Mouse (Mus musculus) mouse trophoblast stem cell (cell line): ENCODE data around the gene Fam3b.

Experiments
- in situ Hi-C, 2 experiments: fragments of 300-500 bp; cut with MseI, MboI; formaldehyde crosslinking; loops; 2 replicates in 1 of 2; 3 replicates in 1 of 2; pipeline ENCODE4 v1.15.1; 2025

Fam3b gene

DNA sequence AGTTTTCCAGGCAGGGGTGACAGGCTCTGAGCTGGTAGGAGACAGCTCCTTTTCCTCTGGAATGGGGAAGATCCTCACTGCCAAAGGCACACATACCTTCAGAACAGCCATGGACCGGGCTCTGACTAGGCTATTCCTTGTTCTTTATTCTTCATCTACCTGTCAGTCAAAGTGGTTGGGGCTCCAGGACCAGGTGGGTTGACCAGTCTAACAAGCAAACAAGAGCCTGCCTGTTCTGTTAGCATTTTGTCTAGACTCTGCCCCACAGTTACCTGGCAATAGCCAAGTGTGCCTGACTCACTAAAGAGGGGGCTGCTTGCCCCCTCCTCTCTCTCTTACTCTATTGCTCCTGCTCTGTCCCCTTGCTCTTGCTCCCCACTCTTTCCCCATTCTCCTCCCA is 22.2 kb downstream of the Fam3b start:
- in situ Hi-C loops: no loop called here

DNA sequence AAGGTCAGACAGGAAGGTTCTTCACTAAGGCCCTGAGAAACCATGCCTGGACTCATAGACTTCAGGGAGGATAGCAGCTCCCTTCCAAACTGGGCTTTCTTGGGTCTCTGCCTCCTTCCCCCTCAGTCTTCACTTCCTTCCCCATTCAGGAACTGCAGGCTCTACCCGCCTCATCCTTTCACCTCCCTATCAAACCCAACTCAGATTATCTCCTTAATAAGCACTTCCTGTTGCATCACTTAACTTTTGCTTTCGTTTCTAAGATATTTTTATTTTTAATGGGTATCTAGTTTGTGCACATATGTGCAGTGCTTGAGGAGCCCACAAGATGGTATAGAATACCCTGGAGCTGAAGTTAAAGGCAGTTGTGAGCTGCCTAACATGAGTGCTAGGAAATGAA is 36.0 kb downstream of the Fam3b start:
- in situ Hi-C loops: no loop called here

DNA sequence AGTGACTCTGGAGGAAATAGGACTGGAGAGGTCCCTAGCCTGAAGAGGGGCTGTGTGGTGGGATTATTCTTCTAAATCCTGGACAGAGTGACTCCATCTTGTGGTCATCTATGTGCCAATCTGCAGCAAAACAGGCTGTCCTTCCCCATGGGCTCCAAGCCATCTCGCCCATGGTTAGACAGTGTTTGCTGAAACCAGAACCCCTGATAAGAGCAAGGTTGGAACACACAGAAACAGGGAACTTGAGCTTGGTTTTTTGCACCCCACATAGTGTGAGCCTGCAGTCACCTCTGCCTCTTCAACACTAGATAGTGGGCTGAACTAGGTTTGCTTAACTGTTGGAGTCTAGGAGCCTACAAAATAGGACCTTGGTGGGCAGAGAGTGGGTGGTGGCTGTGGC is 38.1 kb downstream of the Fam3b start:
- in situ Hi-C loops: no loop called here

DNA sequence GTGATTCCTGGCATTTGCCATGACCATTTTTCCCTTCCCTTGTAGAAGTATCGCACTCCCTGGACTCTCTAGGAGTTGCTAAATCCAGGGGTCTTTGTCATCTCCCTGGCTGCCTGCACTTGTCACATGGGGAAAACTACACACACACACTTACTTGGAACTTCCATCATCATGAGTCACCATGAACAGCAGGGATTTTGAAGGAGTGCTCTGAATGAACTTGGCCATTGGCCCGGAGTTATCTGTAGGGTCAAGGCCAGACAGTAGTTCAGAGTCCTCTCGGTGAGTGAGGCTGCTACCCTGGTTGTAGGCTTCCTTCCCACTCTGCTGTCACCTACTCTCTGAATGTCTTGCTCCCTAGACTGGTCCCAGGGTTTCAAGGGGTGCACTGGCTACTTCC is 39.0 kb downstream of the Fam3b start:
- in situ Hi-C loops: no loop called here

DNA sequence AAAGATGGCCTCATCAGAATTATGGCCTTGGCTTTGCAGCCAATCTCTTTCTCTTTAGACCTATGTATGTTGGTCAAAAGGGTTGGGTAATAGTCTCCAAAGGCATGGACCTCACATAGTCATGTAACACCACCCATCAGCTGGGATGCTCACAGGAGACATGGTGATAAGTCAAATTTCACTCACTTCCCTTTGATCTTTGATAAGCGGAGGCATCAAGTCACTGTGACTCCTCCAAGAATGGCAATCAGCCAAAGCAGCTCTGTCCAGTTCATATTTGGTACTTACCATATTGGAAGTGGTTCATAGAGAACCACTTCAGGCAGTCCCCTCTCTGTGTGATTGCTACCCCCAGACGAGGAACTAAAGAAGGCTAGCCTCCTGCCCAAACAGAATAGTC is 39.9 kb downstream of the Fam3b start:
- in situ Hi-C loops: no loop called here

DNA sequence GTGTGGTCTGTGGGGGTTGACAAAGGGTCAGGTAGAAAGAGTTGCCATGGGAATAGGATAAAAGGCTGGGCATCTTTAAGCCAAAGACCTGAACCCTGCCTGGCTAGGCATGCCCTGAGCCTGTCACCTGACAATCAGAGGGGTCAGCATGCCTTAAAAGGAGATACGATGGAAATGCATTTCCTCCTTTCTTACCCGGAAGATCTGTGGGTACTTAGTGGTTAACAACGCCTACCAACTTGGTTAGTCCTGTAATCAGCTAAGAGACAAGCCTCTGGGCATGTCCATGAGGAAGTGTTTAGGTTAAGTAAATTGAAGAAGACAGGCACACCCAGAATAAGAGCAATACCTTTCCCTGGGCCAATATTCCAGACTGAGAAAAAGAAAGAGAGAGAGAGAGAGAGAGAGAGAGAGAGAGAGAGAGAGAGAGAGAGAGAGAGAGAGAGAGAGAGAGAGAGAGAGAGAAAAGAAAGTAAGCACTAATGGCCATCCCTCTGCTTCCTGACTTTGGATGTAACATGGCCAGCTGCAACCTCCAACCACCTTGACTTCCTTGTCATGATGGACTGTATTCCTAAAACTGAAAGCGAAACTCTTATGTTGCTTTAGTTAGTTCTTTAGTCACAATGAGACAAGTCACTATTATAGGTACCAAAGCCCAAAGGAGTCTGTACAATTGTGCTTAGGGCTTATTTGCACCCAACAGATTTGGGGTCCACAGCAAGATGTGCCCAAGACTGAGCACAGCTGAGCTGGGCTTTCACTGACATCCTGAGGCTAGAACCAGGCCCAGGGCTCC is 46.4 kb downstream of the Fam3b start:
- in situ Hi-C loops: no loop called here

DNA sequence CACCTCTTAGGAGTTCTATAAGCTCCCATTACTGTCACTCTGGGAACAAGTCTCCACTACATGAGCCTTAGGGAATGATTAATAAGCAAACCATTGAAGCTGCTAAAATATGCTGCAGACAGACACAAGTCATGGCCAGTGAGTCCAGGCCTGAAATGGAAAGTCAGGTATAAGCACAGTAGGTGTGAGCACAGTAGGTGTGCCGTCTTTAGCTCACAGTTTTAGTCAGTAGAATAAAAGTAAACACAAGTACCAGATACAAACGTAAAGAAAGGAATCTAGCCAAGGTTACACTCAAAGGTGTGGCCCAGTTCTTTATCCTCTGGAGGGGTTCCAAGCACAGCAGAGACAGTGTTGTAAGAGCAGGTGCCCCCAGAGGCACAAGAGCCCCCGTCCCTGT is 47.1 kb downstream of the Fam3b start:
- in situ Hi-C loops: no loop called here

DNA sequence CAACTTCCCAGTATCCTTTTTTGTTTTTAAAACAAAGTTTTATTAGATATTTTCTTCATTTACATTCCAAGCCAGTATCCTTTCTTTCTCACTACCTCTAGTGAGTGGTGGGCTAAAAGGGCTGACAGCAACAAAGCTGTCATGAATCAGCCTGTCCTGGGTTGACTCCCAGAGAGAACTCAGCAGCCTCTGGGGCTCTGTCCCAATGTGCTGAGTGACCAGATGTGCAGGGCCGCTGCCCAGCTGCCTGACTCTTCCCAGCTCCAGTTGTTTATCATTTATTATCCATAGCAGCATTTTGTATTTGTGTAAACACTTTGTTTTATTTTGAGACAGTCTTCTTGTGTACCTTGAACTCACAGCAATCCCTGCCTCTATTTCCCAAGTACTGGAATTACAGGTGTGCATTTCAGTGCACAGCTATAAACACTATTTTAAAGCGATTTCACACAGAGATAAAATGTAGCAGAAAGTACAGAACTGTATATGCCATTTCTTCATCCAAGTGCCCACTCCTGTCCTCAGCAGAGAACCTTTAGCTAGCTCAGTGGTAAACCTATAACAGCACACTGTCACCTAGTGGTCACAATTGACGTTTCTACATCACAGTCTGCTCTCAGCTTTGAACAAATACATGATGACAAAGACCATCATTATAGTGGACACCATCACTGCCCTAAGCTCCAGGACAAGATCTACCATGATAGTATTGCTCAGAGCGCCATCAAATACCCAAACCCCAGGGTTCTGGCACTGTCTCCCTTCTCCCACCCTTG is 48.2 kb downstream of the Fam3b start:
- in situ Hi-C loops: no loop called here

DNA sequence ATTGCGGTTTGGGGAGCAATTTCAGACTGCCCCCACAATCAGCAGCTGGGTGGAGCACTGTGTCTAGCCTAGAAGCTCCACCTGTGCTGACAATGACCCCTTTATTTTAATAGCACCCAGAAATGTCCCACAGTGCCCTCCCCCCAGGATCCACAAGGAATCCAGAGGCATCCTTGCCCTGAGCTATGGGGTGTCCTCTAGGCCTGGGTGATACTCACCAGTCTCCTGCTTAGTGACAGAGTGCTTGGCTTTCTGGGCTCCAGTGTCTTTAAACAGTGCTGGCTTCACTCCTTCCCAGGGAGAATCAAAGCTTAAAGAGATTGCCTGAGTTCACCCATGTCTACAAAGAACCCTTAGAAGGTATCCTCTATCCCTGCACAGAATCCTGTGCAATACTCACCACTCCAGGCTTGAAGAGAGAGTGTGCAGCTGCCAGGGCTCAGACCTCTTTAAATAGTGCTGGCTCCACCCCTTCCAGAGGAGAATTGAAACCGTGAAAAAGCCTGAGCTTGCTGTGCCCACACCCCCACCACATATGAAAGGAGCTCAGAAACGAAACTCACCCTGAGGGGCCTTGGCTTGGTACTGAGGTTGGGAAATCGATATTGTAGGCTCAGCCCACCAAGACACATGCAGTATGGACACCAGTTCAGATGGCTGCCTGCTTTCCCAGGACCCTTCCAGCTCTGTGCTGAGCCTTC is 52.0 kb downstream of the Fam3b start, which contains the start of gene Mx1:
Mx1 (minus strand) TSS at position 427 of the 701 bp plus-strand sequence.
- in situ Hi-C loops: no loop called here

DNA sequence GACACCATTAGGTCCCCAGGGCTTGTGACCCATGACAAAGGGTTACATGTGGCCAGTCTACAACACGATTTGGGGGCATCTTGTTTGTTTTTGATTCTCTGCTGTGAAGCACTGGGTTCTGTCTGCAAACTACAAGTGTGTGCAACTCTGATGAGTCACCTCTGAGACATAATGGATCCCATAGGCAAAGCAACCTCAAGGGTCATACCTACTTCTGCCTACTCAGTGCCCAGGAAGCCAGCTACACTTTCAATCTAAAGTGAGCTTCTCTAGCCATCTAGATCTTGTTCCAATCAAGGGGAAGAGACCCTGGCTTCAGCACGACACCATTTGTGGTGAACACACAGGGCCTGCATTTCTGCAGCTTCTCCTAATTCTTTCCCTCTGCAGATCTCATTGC is 53.3 kb downstream of the Fam3b start:
- in situ Hi-C loops: no loop called here

DNA sequence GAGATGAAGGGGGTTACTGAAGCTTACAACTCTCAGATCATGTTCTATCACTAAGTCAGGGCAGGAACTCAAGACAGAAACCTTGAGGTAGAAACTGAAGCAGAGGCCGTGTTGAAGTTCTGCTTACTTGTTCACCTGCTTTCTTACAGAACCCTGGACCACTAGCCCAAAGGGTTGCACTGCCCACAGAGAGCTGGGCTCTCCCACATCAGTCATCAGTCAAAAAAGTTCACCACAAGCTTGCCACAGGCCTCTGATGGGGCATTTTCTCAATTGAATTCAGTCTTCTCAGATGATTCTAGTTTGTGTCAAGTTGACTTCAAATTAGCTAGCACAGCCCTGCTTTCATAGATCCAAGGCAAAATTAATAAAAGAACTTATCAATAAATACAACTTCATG is 54.8 kb downstream of the Fam3b start:
- in situ Hi-C loops: no loop called here

DNA sequence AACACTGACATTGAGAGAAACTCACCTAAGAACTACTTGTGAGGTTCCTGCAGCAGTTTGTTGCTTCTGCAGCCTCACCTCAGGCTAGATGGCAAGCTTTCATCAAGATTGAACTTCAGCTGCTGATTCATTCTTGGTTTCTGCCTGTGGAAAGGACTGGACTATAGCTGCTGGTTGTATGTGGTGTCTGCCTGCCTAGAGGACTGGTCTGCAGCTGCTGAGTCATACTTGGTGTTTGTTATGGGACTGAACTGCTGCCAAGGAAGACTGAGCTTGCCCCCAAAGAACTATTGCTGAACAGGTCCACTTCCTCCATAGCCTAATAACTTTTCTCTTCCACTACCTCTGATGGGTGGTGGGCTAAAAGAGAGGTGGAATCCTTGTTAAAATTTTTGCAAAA is 67.2 kb downstream of the Fam3b start:
- in situ Hi-C loops: no loop called here

DNA sequence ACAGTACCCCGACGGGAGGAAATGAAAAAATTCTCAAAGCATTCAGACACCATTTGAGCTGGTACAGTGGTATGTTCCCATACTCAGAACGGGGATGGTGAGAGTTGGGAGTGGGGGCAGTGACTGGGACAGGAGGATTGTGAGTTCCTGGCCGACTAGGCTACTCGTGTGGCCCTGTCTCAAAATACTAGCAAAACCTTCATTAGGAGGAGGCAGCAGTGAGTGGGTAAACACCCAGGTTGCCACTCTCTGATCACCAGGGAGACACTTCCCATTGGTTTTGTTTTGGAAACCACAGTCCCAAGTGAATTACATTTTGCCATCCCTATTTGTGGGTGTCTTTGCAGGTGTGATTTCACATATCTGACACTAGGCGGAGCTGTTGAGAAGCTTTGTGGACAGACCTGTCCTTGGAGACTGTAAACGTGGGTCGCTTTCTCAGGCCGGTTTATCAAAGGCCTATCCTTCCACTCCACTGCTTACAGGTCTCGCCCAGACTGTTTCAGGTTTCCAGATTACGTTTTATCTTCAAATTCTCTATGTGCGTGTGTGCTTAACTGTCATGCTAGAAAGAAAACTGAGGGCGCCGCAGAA is 70.8 kb downstream of the Fam3b start:
- in situ Hi-C loops: no loop called here

DNA sequence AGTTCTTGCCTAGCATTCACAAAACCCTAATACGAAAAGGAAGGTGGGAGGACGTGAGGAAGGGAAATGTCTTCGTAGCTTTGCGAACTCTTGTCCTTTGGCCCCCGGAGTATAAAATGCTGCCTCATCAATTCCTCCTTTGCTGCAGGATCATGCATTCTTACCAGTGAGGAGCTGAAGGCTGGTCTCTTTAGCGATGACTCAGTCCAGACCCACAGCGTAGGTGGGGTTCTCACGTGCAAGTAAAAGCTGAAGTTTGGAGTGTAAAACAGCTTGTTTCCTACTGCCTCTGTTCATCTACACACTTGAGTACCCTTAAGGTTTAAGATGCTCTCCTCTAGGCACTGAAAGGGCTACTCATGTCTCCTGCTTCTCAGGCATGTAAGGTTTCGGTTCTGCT is 72.6 kb downstream of the Fam3b start:
- in situ Hi-C loops: no loop called here

DNA sequence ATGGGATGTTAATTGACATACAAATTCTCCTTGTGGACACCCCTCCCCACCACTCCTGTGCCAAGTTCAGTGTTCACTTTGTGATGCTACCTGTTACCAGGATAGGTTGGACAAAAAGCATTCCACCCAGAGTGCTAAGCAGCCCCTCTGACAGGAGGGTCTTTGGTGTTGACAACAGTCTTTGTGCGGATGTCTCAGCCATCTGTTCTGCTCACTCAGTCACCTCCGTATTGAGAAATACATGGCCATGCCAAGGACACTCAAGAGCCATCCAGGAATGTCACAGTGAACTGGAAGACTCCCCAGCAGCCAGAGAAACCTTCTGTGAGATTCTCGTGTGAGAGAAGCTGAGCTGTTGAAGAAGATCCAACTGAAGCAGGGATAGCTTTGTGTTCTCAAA is 76.4 kb downstream of the Fam3b start:
- in situ Hi-C loops: loop anchor here in 1 of 2 experiments (10.0 kb wide), 1 partner anchor 123 kb away; no protein-coding TSS in a partner anchor

DNA sequence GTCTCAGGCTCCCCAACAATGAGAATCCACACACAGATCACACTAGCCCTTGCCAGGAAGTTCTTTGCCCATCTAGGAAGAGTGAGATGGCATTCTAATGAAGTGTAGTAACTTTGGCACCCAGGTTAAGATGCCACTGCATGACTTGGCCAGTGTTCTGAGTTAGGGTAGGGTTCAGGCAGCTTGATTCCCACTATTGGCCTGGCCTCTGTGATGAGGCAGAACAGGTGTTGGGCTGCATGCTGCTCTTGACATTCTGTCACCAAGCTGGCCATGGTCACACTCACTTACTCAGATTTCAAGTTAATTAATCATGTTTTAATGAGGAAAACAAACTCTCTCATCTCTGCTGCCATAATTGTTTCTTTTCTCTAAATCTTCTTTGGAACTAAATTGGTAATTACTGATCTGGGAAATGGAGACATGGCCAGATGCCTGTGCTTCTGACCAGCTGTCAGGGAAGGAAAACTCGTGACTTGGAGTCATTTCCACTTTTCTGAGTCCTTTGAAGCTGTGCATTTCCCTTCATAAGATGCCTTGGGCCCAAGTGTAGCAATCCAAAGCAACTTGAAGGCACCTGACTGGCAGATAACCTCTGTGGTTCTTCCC is 77.1 kb downstream of the Fam3b start:
- in situ Hi-C loops: loop anchor here in 1 of 2 experiments (10.0 kb wide), 1 partner anchor 123 kb away; no protein-coding TSS in a partner anchor

DNA sequence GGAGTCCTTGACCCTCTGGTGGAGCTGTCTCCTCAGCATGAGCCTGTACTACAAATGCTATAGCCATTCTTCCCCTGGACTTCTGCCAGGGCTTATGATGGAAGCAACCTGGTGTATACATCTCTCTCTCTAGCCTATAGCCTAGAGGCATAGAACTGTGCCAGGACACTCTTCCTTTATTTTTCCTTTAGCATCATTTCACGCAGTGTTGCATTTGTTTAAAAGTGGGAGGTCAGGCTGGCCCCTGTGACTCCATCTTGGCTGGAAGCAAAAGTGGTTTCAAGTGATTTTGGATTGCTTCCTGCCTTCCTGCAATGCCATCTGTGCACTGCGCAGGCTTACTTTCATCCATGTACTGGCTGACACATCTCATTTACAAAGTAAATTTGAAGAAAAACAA is 80.4 kb downstream of the Fam3b start:
- in situ Hi-C loops: loop anchor here in 1 of 2 experiments (10.0 kb wide), 1 partner anchor 119 kb away; no protein-coding TSS in a partner anchor

DNA sequence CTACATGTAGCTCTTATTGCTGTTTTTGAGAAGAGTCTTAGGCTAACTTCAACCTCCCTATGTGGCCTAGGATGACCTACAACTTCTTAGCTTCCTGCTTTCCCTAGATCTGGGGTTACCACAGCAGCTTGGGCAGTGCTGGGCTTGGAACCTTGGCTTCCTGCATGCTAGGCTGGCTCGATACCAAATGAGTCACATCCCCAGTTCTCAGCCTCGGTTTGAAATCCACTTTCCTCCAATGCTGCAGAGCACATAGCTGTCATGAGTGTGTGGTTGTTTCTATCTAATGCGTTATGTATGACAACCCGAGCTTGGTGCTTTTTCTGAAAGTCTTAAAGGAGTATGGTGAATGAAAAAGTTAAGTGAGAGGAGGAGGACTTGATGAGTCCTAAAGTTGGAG is 83.3 kb downstream of the Fam3b start:
- in situ Hi-C loops: loop anchor here in 1 of 2 experiments (10.0 kb wide), 1 partner anchor 117 kb away; no protein-coding TSS in a partner anchor

DNA sequence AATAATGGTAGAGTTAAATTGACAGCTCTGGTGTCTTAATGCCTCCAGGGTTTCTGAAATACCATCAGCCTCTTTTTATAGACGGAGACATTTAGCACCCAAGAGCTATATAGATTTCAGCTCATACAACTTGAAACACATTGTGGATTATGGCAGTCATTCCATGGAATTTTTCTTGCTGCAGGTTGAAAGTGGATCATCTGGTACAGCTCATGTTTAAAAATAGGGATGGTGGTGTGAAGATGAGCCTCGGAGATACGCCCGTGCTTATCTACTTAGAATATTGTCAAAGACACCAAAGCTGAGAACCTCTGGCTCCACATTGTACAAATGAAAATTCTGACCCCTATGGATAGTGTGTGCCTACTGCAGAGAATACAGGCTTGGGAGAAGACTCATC is 84.5 kb downstream of the Fam3b start:
- in situ Hi-C loops: loop anchor here in 1 of 2 experiments (10.0 kb wide), 1 partner anchor 115 kb away; no protein-coding TSS in a partner anchor

DNA sequence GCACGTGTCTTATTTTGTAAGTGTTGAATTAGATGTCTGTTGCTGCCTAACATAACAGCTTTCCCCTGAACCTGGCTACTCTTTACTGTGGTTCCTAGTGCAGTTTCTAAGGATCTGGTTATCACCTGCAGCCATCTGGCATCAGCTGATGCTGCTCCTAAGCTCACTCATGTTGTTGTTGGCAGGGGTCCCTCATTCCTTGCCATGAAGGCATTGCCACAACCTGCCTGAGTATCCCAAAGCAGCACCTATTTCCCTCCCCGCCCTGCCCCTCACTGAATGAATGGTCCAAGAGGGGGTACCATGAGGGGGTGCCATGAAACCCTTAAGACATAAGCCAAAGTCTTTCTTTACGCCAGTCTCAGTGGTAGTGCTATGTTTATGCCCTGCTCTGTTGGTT is 86.6 kb downstream of the Fam3b start:
- in situ Hi-C loops: no loop called here

DNA sequence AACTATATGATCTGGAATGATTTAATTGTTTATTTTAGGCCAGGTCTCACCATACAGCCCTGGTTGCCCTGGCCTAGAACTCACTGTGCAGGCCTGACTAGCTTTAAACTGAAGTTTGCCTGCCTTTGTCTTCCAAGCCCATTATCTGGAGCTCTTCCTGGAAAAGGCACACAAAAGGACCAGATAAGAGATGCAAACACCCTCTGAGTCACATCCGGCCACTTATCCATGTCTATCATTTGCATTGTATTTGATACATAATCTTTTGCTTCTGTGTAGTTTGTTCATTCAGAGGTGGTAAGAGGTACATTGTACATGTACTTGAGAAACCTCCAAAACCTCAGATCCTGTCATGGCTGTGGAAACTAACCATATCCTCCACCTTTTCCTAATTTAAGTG is 91.0 kb downstream of the Fam3b start:
- in situ Hi-C loops: no loop called here
